Mouse (Mus musculus) heart, postnatal 25 days (tissue): ENCODE measurements around the gene Odf4. TPM values are rescaled to one million over a fixed set of nuclear protein-coding genes. Genes with fewer than 3 reads are reported as not detected.
"Not testable (repeated sequence)": the region's sequence is repeated elsewhere in the genome, so short reads cannot be mapped to it uniquely, and the experiment has no call there.

Source experiments
- DNase-seq: peaks from one replicate; pipeline ENCODE4 v3.0.0; 2022; ENCODE audit warnings: low spot score
- intact Hi-C: fragments of 180-260 bp; cut with DNase I; formaldehyde crosslinking; loops from one replicate; pipeline ENCODE4 v1.15.1; 2025
- total RNA-seq, 2 experiments: library from RNA; stranded (reverse); gene quantifications; 2 replicates each; pipeline ENCODE4 v1.2.3; 2021

The Odf4 gene
- total RNA-seq: not detected

- no peak for DNase-seq
- intact Hi-C loops: no loop called here
Observed at GRCm38 (mm10) chr11:68926981-68927380, at the start of gene Odf4. Gene Odf4, minus strand, starts transcription at chr11:68927081.

GRCm38 (mm10) chr11:68975601-68976000 lies 48.7 kb upstream of the Odf4 start:
- intact Hi-C loops: no loop called here
- DNase-seq: no peak

- intact Hi-C loops: no loop called here
- no peak for DNase-seq
Observed at GRCm38 (mm10) chr11:68975085-68975484, 48.2 kb upstream of the Odf4 start, which contains the start of gene Rangrf. Gene Rangrf, minus strand, starts transcription at chr11:68975185.

- intact Hi-C loops: no loop called here
- DNase-seq: no peak
Observed at GRCm38 (mm10) chr11:68974059-68974450, 47.2 kb upstream of the Odf4 start.

- peak; percentile 78 for DNase-seq
- intact Hi-C loops: not testable (repeated sequence)
Observed at GRCm38 (mm10) chr11:68973250-68974058, 46.6 kb upstream of the Odf4 start.

GRCm38 (mm10) chr11:68970232-68970631 lies 43.4 kb upstream of the Odf4 start:
- intact Hi-C loops: no loop called here
- DNase-seq: no peak

GRCm38 (mm10) chr11:68968752-68969151 lies 41.9 kb upstream of the Odf4 start:
- intact Hi-C loops: loop anchor here (5.0 kb wide), 2 partner anchors 66 to 69 kb away; partner anchors contain the start of gene Rpl26

GRCm38 (mm10) chr11:68967337-68968282 lies 40.7 kb upstream of the Odf4 start, which contains the start of gene Slc25a35:
Gene Slc25a35, plus strand, starts transcription at chr11:68968131.
- peak; percentile 90 for DNase-seq
- intact Hi-C loops: loop anchor here (5.0 kb wide), 2 partner anchors 65 to 70 kb away; partner anchors contain the start of gene Rpl26

More at GRCm38 (mm10) chr11:68968752-68969151, 41.9 kb upstream of the Odf4 start:
- DNase-seq: no peak

GRCm38 (mm10) chr11:68966554-68966953 lies 39.7 kb upstream of the Odf4 start:
- no peak for DNase-seq
- intact Hi-C loops: loop anchor here (1.0 to 5.0 kb wide), 3 partner anchors 16 to 71 kb away; partner anchors contain the start of gene Rpl26

GRCm38 (mm10) chr11:68965845-68966244 lies 39.0 kb upstream of the Odf4 start:
- intact Hi-C loops: loop anchor here (1.0 to 5.0 kb wide), 3 partner anchors 16 to 71 kb away; partner anchors contain the start of gene Rpl26
- no peak for DNase-seq

GRCm38 (mm10) chr11:68965050-68965449 lies 38.2 kb upstream of the Odf4 start:
- intact Hi-C loops: loop anchor here (5.0 kb wide), 2 partner anchors 63 to 72 kb away; partner anchors contain the start of gene Rpl26
- no peak for DNase-seq

GRCm38 (mm10) chr11:68963405-68963804 lies 36.5 kb upstream of the Odf4 start:
- intact Hi-C loops: no loop called here
- no peak for DNase-seq

GRCm38 (mm10) chr11:68962159-68962558 lies 35.3 kb upstream of the Odf4 start:
- DNase-seq, intact Hi-C loops: not testable (repeated sequence)

- intact Hi-C loops: no loop called here
- no peak for DNase-seq
Observed at GRCm38 (mm10) chr11:68961596-68961995, 34.7 kb upstream of the Odf4 start.

- intact Hi-C loops: no loop called here
- no peak for DNase-seq
Observed at GRCm38 (mm10) chr11:68957971-68958370, 31.1 kb upstream of the Odf4 start.

- intact Hi-C loops: no loop called here
- DNase-seq: no peak
Observed at GRCm38 (mm10) chr11:68957308-68957707, 30.4 kb upstream of the Odf4 start, which contains the start of gene Arhgef15. Gene Arhgef15, minus strand, starts transcription at chr11:68957480.

- peak; percentile 42 for DNase-seq
- intact Hi-C loops: no loop called here
Observed at GRCm38 (mm10) chr11:68956697-68957096, 29.8 kb upstream of the Odf4 start.

- peak; percentile 34 for DNase-seq
- intact Hi-C loops: no loop called here
Observed at GRCm38 (mm10) chr11:68956107-68956506, 29.2 kb upstream of the Odf4 start.

GRCm38 (mm10) chr11:68955473-68955872 lies 28.6 kb upstream of the Odf4 start:
- intact Hi-C loops: no loop called here
- DNase-seq: no peak

- intact Hi-C loops: no loop called here
- DNase-seq: no peak
Observed at GRCm38 (mm10) chr11:68954408-68954807, 27.5 kb upstream of the Odf4 start.
